Mouse (Mus musculus): ENCODE measurements at regions not wholly inside any gene's neighbourhood (a gene's known extent, or its start where the extent isn't known, plus 50 kb on each side); places are given as distances from the start of the nearest gene placed in this dataset.
"Not testable (repeated sequence)": the region's sequence is repeated elsewhere in the genome, so short reads cannot be mapped to it uniquely, and the experiment has no call there.

DNA sequence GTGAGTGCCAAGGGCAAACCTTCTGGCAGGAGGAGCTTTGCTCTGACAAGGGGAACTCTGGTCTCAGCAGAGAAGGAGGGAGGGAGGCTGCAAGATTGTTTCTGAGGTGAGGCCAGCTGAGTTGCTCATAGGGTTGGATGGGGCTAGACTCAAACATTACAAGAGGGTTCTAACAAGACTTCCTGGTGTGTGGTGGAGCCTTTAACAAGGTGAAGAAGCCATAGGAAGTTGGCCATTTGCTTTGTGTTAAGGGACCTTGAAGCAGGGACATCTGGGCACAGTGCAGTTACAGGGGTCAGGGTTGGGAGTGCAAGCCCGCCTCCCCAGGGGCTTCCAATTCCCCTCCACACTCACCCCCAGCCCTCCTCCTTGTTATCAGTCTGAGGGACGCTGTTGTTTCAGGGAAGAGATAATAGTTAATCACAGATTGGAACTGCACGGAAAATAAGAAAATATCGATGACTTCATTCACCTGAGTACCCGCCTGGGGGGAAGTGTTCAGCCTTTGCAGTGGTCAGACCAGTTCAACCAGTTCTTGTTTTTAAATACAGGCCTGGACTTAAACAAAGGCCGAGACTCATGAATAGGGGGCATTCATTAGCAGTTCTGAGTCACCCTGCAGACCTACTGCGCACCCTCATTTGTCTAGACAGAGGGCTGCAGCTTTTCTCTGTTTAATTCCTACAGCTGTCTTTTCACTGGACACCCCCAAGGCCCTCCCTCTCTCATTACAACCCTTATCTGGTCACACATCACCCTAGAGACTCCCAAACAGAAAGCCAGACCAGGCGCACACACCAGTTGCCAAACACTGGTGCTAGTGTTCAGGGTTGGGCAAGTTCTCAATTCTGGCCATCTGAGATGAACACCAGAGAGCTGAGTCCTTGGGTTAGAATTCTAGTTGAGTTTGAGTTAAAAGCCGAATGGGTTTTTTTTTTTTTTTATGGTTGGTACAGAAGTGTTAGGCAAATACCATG is 139.5 kb downstream of the Bcl2l11 start:
- no peak for DNase-seq (ENCODE audit: low spot score in 2 of 2)

GRCm38 (mm10) chr2:128270377-128271129 is 144.7 kb downstream of the Bcl2l11 start:
- no peak for DNase-seq (ENCODE audit: low spot score in 2 of 2)

- no peak for DNase-seq (ENCODE audit: low spot score in 2 of 2)
Measured at GRCm38 (mm10) chr2:128272789-128273188, 147.0 kb downstream of the Bcl2l11 start.

DNA sequence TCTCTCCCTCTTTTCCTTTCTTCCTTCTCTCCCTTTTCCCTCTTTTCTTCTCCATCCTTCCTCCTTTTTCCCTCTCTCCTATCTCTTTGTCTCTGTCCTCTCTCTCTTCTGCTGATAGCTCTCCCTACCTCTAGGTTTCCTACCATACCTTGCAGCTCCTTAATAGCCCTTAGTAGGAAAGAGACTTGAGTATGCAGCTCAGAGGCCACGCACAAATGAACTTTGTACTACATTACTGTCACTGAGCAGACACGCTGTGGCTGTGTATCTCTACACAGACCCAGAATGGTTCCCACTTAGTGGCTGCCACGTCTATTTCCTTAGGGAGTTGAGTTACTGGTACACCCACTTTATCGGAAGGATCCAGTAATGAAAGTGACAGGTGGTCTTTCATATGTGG is 147.5 kb downstream of the Bcl2l11 start:
- no peak for DNase-seq (ENCODE audit: low spot score in 2 of 2)

- DNase-seq (ENCODE audit: low spot score in 2 of 2), result no peak
Measured at GRCm38 (mm10) chr2:128276337-128276736, 150.5 kb downstream of the Bcl2l11 start.

GRCm38 (mm10) chr2:128277387-128278123 is 151.7 kb downstream of the Bcl2l11 start:
- DNase-seq (ENCODE audit: low spot score in 2 of 2), result no peak

DNA sequence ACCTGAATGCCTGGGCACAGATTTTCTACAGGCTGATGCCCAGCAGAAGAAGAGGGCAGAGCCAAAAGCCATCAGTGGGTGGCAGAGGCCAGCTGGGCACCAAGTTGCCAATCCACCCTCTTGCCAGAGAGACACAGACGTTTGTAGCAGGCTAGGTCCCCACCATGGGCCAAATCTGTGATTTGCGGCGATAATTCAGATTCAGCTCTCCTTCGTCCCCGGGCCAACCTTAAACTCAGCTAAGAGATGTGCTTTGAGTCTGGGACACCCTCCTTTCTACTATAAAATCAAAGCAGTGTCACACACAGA is 152.2 kb downstream of the Bcl2l11 start:
- DNase-seq (ENCODE audit: low spot score in 2 of 2), result no peak

DNA sequence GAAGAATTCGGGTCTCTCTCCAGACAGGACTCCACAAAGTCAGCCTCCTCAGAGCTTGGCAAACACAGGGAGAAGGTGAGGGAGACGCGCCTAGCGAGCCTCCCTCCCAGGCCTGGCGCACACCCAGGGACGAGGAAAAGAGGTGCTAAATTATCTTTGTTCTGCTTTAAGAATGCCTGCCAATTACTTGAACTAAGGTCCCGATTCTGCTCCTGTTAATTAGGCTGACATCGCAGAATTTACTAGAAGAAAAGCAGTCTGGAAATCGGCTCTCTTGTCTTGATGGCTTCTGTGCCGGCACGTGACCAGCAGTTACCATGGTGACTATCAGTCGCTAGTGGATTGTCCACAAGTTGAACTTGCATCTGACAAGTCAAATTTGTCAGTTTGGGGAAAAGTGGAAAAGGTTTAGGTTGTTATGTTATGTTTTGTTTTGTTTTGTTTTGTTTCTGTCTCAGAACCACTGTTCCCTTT is 152.8 kb downstream of the Bcl2l11 start:
- peak in 1 of 2 experiments; percentile 33 for DNase-seq (ENCODE audit: low spot score in 2 of 2)

- DNase-seq (ENCODE audit: low spot score in 2 of 2), result no peak
Measured at GRCm38 (mm10) chr2:128279127-128279710, 153.4 kb downstream of the Bcl2l11 start.

- no peak for DNase-seq (ENCODE audit: low spot score in 2 of 2)
Measured at GRCm38 (mm10) chr2:128282591-128282990, 156.8 kb downstream of the Bcl2l11 start.

GRCm38 (mm10) chr2:128284822-128285421 is 159.1 kb downstream of the Bcl2l11 start:
- DNase-seq (ENCODE audit: low spot score in 2 of 2), result peak in 1 of 2 experiments; percentile 63

DNA sequence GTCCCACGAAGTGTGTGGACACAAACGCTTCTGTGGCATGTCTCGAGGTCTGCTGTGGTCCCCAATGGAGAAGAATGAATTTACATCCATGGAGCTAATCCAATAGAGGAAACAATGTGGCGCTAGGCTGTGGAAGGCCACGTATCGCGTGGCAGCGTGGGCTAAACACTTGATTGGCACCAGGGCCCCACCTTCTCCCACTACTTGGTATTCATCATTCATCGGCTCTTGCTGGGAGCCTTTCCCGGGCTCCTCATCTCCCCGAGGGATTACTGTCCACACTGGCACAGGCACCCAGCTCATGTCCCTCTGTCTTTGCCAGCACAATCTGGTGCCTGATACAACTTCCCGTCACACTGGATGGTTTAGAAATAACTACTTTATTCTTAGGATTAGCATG is 159.6 kb downstream of the Bcl2l11 start:
- DNase-seq (ENCODE audit: low spot score in 2 of 2), result peak in 1 of 2 experiments; percentile 54

- no peak for DNase-seq (ENCODE audit: low spot score in 2 of 2)
Measured at GRCm38 (mm10) chr2:128288138-128288551, 162.3 kb downstream of the Bcl2l11 start.

DNA sequence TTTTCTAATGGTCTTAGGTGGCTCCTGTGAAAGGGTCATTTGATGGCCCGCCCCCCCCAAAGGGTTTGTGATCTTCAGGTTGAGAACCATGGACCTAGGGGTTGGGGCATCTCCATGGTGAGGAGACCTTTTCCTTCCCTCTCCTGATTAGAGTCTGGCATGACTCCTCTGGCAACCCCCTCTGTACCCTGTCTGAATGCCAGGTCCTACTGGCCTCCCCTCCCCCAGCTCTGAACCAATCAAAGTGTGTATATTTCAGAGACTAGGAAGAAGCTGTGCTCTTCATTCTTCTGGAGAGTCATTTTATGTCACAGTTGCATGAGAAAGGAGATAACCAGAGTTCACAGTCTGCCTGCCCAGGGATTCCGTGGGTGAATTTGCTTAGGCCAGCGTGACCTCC is 164.8 kb downstream of the Bcl2l11 start:
- no peak for DNase-seq (ENCODE audit: low spot score in 2 of 2)

DNA sequence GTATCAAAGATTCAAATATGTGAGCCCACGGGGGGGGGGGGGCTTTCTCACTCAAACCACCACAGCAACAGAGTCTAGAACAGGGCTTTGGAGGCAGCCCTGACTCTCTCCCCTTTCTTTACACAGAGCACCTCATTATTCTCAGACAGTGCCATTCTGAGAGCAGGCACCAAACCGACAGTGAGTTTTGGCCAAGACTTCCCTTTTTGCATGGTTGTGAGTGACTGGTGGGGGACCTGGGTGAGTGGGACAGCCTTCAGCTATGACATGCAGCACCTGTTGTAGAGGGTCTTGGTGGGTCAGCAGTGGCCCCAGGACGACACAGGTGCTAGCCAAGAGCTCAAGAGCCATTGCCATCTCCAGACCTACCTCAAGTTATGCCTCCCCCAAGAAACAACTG is 168.8 kb downstream of the Bcl2l11 start:
- DNase-seq (ENCODE audit: low spot score in 2 of 2), result no peak

DNA sequence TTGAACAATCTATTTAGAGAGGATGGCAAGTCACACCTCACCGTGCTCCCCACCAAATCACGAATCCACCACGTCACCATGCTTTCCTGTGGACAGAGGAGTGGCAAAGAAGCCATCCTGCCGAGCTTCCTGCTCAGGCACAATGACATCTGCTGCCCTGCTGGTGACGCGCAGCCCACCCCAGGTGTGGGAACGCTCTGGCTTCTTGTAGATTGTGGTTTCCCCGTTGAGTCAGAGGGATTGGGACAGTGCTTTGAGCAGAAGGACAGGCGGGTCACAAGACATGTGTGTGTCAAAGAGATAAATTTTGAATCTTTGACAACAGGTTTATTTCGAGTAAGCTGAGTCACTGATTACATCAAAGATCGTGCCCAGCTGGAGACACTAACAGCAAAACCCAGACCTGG is 169.2 kb downstream of the Bcl2l11 start:
- DNase-seq (ENCODE audit: low spot score in 2 of 2), result no peak

DNA sequence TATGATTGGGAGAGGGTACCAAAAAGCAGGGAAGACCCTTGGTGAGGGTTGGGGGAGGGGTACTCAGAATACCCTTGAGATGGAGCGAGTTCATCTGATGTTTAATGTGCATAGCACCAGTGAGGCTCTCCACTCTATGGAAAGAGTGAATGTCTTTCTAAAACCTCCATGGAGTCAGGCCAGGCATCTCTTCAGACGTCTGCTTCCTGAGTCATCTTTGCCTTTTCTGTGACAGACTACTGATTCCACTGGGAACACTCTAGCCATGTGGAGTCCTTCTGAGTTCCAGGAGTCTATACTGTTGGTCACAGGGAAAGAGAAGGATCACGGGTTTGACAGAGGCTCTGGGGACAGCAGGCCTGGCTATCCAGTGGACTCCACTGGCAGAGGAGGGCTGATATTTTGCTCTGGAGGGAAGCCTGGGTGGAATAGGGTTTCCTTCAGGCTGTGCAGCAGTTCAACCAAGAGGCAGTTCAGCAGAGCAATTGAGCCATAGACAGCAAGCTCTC is 169.9 kb downstream of the Bcl2l11 start:
- DNase-seq (ENCODE audit: low spot score in 2 of 2), result no peak

GRCm38 (mm10) chr2:128296423-128296822 is 170.6 kb downstream of the Bcl2l11 start:
- not testable (repeated sequence) for DNase-seq (ENCODE audit: low spot score in 2 of 2)

DNA sequence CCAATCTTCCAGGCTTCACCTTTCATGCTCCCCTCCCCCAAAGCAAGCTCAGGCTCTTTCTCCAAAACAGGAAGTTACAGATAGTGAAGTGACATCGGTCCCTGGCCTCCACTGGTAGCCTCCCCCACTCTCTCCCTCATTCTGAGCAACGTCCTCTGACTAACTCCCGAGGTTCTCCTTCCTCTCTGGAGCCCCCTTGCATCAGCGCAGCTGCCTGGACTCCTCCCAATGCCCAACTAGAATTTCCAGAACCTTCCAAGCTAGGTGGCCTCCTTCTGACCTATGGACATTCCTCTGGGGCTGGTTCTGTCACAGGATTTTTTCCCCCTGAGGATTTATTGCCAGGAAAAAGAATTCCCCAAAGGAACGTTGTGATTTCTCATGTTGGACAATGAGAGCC is 171.1 kb downstream of the Bcl2l11 start:
- DNase-seq (ENCODE audit: low spot score in 2 of 2), result no peak

DNA sequence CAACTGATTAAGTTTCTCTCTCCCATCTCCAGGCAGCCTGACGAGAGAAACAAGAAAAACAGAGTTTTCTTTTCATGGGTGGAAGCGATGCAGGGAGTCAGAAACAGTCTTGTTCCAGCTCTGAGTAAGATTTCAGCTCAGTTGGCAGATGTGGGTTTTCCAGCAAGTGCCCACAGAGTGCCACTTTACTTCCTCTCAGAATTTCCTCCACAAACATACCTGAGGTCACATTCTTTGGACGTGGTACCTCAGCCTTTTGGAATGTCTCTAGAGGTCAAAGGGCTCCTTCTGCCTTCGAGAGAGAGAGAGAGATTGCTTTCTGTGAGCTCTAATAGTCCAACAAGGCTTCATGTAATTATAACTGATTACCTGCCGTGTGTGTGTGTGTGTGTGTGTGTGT is 172.0 kb downstream of the Bcl2l11 start:
- DNase-seq (ENCODE audit: low spot score in 2 of 2), result no peak
